Mouse (Mus musculus) lung, postnatal 0 days (tissue): ENCODE measurements around the gene Gm6993. TPM values are rescaled to one million over a fixed set of nuclear protein-coding genes. Genes with fewer than 3 reads are reported as not detected.

ENCODE experiments used
- ATAC-seq: fragments of 200-750 bp; cut with Nextera tagmentation; 2 replicates; pipeline ENCODE4 v1.8.0; 2017; ENCODE audit warnings: moderate library complexity
- DNase-seq: peaks from one replicate; pipeline ENCODE4 v3.0.0-alpha.2; 2016; ENCODE audit warnings: low spot score
- H3K27ac ChIP-seq: fragments of 300-500 bp; sonication (generic); 2 replicates; pipeline ENCODE4 v1.5.1; 2014; ENCODE audit warnings: antibody characterized with exemption, mild to moderate bottlenecking, low read length, mixed read lengths
- H3K27me3 ChIP-seq: fragments of 300-500 bp; sonication (generic); replicated peaks from 2 replicates; pipeline ENCODE4 v1.6.1; 2014; ENCODE audit warnings: low read length, mixed read lengths; ENCODE audit not compliant: insufficient read depth
- H3K36me3 ChIP-seq: fragments of 300-500 bp; sonication (generic); 2 replicates; pipeline ENCODE4 v1.6.1; 2014; ENCODE audit warnings: low read length, mixed read lengths; ENCODE audit not compliant: insufficient read depth
- H3K4me1 ChIP-seq: fragments of 300-500 bp; sonication (generic); 2 replicates; pipeline ENCODE4 v1.6.1; 2014; ENCODE audit warnings: antibody characterized with exemption, low read depth, low read length, mixed read lengths; ENCODE audit not compliant: insufficient read depth
- H3K4me2 ChIP-seq: fragments of 300-500 bp; sonication (generic); replicated peaks from 2 replicates; pipeline ENCODE4 v1.6.1; 2014; ENCODE audit warnings: low read depth, mild to moderate bottlenecking, low read length, moderate library complexity, mixed read lengths
- H3K4me3 ChIP-seq: fragments of 300-500 bp; sonication (generic); 2 replicates; pipeline ENCODE4 v1.5.1; 2014; ENCODE audit warnings: low read depth, low read length
- H3K9ac ChIP-seq: fragments of 300-500 bp; sonication (generic); replicated peaks from 2 replicates; pipeline ENCODE4 v1.6.1; 2014; ENCODE audit warnings: low read depth, mild to moderate bottlenecking
- H3K9me3 ChIP-seq: fragments of 300-500 bp; sonication (generic); 2 replicates; pipeline ENCODE4 v1.6.1; 2016; ENCODE audit warnings: low read length, mixed read lengths
- CTCF ChIP-seq: IDR thresholded peaks from 2 replicates; pipeline ENCODE4 v1.5.1; 2016; ENCODE audit warnings: antibody characterized with exemption, mild to moderate bottlenecking
- EP300 ChIP-seq: IDR thresholded peaks from 2 replicates; pipeline ENCODE4 v1.6.1; 2016; ENCODE audit warnings: antibody characterized with exemption, mild to moderate bottlenecking, control low read depth
- WGBS: fragments of 180-500 bp; shearing (Covaris S2); extraction: QIAGEN DNeasy Blood & Tissue Kit; methylation state at CpG from one replicate; pipeline ENCODE4 v1.1.7; 2014; 5-methylcytosine and 5-hydroxymethylcytosine counted together
- polyA plus RNA-seq: library from polyadenylated mRNA; unstranded; fragments of >200 nt; fragmentation: Nextera tagmentation; extraction: Ambion mirVana; gene quantifications from 2 replicates; pipeline ENCODE4 v1.2.1, GENCODE M21; 2015

The Gm6993 gene
- polyA plus RNA-seq, 1 experiment from 2014 or later: not detected

GRCm38 (mm10) chr12:31256121-31256903 is 15.7 kb downstream of the Gm6993 start:
- ATAC-seq (peak; percentile 82), DNase-seq (peak; percentile 66)
- no peak overlapping the region for H3K4me2 ChIP-seq
- no peak overlapping the region for H3K27ac ChIP-seq
- no peaks in the 10 kb centered on the region for H3K9me3 ChIP-seq
- WGBS: 50% methylated on average over 9 of the region's 9 CpGs
- H3K4me3 ChIP-seq: no peak overlapping the region
- no peak overlapping the region for H3K9ac ChIP-seq
- H3K4me1 ChIP-seq: no peaks in the 10 kb centered on the region
- no peaks in the 10 kb centered on the region for H3K36me3 ChIP-seq
- TF ChIP-seq EP300 (no peak), CTCF (no peak)
- H3K27me3 ChIP-seq: no peaks in the 10 kb centered on the region

- TF ChIP-seq EP300: no peak
- ATAC-seq: no peak
- no peaks in the 10 kb centered on the region for H3K27me3 ChIP-seq
- no peak for DNase-seq
- H3K4me2 ChIP-seq: no peak overlapping the region
- H3K27ac ChIP-seq: no peak overlapping the region
- H3K36me3 ChIP-seq: no peaks in the 10 kb centered on the region
- WGBS: 44% methylated on average over 3 of the region's 3 CpGs
- H3K9ac ChIP-seq: no peak overlapping the region
- no peaks in the 10 kb centered on the region for H3K9me3 ChIP-seq
- peaks cover 4% of the 10 kb centered on the region; the same call in 1 of the 2 replicates for H3K4me1 ChIP-seq
- no peak overlapping the region for H3K4me3 ChIP-seq
Measured at GRCm38 (mm10) chr12:31261882-31262281, 21.3 kb downstream of the Gm6993 start.

- no peak overlapping the region for H3K4me2 ChIP-seq
- TF ChIP-seq EP300 (no peak), CTCF (no peak)
- peaks cover 9% of the 10 kb centered on the region; the same call in 1 of the 2 replicates for H3K4me1 ChIP-seq
- 39% methylated on average over 7 of the region's 7 CpGs for WGBS
- no peaks in the 10 kb centered on the region for H3K9me3 ChIP-seq
- H3K9ac ChIP-seq: no peak overlapping the region
- H3K4me3 ChIP-seq: no peak overlapping the region
- no peak for DNase-seq
- no peak overlapping the region for H3K27ac ChIP-seq
- H3K27me3 ChIP-seq: no peaks in the 10 kb centered on the region
- no peaks in the 10 kb centered on the region for H3K36me3 ChIP-seq
- ATAC-seq: no peak
Measured at GRCm38 (mm10) chr12:31263921-31264320, 23.4 kb downstream of the Gm6993 start.

GRCm38 (mm10) chr12:31265005-31265721 is 24.6 kb downstream of the Gm6993 start, which contains the start of gene Lamb1:
Lamb1 (plus strand) TSS chr12:31265234.
- peak; percentile 71 for DNase-seq
- ATAC-seq: peak; percentile 52
- Histone ChIP-seq H3K4me3 (peak within 1 kb of the TSS; percentile 65), H3K4me1 (peaks cover 14% of the 10 kb centered on the region; the same call in 1 of the 2 replicates), H3K36me3 (no peaks in the 10 kb centered on the region), H3K27ac (peak within 1 kb of the TSS; percentile 85), H3K9me3 (no peaks in the 10 kb centered on the region), H3K9ac (peak within 1 kb of the TSS; percentile 56), H3K27me3 (no peaks in the 10 kb centered on the region), H3K4me2 (peak within 1 kb of the TSS; percentile 90)
- WGBS: 2% methylated on average over 38 of the region's 39 CpGs
- TF ChIP-seq CTCF (no peak), EP300 (no peak)

GRCm38 (mm10) chr12:31265722-31266431 is 25.3 kb downstream of the Gm6993 start:
- under 1% methylated on average over 50 of the region's 50 CpGs for WGBS
- no peaks in the 10 kb centered on the region for H3K9me3 ChIP-seq
- TF ChIP-seq CTCF (no peak), EP300 (no peak)
- peak overlapping the region; percentile 56 for H3K9ac ChIP-seq
- peak; percentile 18; the same call in 1 of the 2 replicates for ATAC-seq
- peak overlapping the region; percentile 85 for H3K27ac ChIP-seq
- H3K4me3 ChIP-seq: peak overlapping the region; percentile 65
- no peaks in the 10 kb centered on the region for H3K27me3 ChIP-seq
- peak overlapping the region; percentile 90 for H3K4me2 ChIP-seq
- peak; percentile 31 for DNase-seq
- no peaks in the 10 kb centered on the region for H3K36me3 ChIP-seq
- H3K4me1 ChIP-seq: peaks cover 20% of the 10 kb centered on the region; the same call in 1 of the 2 replicates

GRCm38 (mm10) chr12:31266686-31267085 is 26.1 kb downstream of the Gm6993 start:
- peak overlapping the region; percentile 65 for H3K4me3 ChIP-seq
- TF ChIP-seq CTCF: no peak
- TF ChIP-seq EP300: no peak
- DNase-seq (no peak), ATAC-seq (no peak)
- peaks cover 23% of the 10 kb centered on the region; the same call in 1 of the 2 replicates for H3K4me1 ChIP-seq
- H3K4me2 ChIP-seq: peak overlapping the region; percentile 90
- 0 out of 2 replicates have a peak overlapping the region, but pooled peaks have one; percentile 85 for H3K27ac ChIP-seq
- 6% methylated on average over 15 of the region's 15 CpGs for WGBS
- H3K9me3 ChIP-seq: no peaks in the 10 kb centered on the region
- H3K27me3 ChIP-seq: no peaks in the 10 kb centered on the region
- H3K9ac ChIP-seq: peak overlapping the region; percentile 56
- no peaks in the 10 kb centered on the region for H3K36me3 ChIP-seq
